Mouse (Mus musculus): ENCODE data around the gene Dnmt1.

DNA sequence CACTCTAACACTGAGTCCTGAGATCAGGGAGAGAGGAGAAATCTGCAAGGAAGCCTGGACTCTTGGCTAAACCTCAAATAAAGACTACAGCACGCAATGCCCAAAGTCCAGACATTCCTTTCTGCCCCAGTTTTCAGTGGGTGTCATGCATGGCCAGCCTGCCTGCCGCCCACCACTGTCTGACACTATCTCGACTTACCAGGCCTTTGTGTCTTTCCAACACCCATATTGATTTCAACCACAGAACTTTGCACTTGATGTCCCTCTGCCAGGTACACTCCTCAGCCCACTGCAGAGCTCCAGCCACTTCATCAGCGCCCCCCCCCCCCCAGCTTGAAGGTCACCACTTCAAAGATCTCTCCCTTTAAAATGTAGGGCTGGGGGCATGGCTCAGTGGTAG, 97.5 kb downstream of the Dnmt1 start:
- no peak for TF ChIP-seq POLR2A (IDR thresholded peaks at IDR 0.05; ENCODE audit: control insufficient read depth, low read depth, low read length)
- no peak for TF ChIP-seq CTCF (IDR thresholded peaks at IDR 0.05; ENCODE audit: control insufficient read depth, insufficient read depth, insufficient replicate concordance, low read depth, low read length)
